Mouse (Mus musculus) c-Kit-positive CD71-positive TER-119-negative erythroid progenitor cells, embryonic 14.5 days (primary cell): ENCODE results near the gene Csnk2b.

Experiments used
- DNase-seq: peaks from one replicate; pipeline ENCODE4 v3.0.0-alpha.2; 2013; ENCODE audit warnings: low read depth

Gene Csnk2b

DNA sequence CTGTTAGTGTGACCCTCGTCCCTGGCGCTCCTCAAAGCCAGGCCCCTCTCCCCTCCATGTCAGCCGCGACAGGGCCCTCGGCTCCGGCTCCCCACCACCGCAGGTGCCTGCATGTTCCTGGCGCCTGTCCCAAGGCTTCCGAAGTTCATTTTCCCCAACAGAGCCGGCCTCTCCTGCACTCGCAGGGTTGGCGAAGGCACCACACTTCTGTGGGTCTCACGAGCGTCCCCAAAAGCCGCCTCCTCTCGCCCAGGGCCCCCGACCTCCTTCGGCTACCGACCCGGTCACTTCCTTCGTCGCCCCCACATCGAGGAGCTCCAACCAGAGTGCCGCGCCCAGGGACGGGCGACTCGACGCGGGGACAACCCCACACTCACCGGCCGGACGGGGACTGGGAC lies 1.1 kb downstream of the Csnk2b start:
- no peak for DNase-seq

DNA sequence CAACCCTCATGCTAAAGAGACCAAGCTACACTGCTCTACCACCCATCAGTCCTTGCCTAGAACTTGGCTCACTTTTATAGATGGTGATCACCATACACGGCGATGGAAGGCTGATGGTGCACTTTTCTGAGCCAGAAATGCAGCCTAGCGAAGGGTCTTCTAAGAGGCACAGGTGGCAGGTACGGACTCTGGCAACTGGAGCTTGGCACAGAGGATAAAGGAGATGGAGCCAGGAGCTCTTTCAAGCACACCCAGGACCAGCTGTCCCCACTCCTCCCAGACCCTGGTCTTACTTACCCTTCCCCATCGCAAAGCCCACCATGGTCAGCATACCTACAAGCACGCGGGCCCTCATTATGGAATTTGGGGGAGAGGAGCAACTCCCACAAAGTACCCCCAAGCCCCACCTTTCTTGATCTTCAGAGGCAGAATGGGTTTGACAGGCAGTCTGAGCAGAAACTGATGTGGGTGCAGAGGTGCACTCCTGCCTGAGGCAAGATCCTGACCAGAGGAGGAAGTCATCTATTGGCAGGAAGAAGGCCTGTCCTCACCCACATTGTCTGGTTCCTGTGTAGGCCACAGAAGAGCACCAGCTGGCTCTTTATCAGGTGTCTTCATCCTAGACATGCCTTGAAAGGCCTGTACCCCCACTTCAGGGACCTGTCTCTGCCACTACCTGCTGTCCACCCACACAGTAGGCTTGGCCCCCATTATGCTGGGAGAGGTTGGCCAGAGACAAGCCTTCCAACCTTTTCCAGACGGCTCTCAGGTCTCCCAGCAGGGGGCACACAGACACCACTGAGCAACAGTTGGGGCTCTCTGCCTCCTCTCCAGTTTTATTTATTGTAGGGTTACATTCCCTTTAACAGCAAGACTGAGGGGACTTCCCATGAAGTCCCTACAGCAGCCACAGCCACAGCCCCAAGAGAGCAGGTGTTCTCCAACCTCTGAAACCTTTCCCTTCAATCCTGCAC lies 6.5 kb downstream of the Csnk2b start, which contains the start of gene Ly6g5b:
Gene Ly6g5b (minus strand): TSS at position 383 of the 974 bp plus-strand sequence.
- DNase-seq = no peak

GRCm38 (mm10) chr17:35111774-35112173 lies 10.1 kb downstream of the Csnk2b start:
- DNase-seq = no peak

DNA sequence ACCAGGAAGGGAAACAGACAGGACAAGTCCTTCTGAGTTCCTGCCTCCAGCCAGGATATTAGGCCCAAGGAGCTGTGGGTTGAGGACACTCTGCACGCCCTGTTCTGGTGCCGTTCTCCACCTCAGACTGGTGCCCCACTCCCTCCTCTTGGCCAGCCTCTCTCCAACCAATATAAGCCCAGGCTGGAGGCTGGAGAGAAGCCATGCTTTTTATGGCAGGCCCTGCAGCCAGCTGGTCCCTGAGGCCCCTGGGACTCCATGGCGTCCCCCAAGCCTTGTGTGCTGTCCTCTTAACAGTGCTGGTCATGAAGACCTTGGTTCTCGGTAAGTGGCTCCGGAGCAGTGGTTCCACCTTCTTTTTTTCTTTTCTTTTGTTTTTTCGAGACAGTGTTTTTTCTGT lies 13.8 kb downstream of the Csnk2b start, which contains the start of gene Ly6g5c:
Gene Ly6g5c (plus strand): TSS at position 183 of the 400 bp plus-strand sequence.
- no peak for DNase-seq

DNA sequence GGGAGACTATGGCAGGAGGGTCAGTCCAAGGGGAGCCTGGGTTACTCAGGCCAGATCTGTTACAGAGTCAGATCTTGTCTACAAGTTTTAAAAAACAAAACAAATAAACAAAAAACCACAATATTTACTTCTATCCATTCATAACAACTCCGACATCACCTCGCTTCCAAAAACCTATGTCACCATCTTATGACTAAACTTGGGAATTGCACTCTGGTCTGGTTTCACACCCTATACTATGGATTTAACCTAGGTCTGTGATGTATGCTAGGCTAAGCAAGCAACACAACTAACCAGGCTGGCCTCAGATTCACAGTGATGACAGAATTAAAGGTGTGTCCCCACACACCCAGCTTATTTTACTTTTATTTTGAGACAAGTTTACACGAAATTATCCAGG lies 15.3 kb downstream of the Csnk2b start:
- DNase-seq = no peak

- no peak for DNase-seq
These were observed 16.0 kb downstream of the Csnk2b start for GRCm38 (mm10) chr17:35105740-35106389.

DNA sequence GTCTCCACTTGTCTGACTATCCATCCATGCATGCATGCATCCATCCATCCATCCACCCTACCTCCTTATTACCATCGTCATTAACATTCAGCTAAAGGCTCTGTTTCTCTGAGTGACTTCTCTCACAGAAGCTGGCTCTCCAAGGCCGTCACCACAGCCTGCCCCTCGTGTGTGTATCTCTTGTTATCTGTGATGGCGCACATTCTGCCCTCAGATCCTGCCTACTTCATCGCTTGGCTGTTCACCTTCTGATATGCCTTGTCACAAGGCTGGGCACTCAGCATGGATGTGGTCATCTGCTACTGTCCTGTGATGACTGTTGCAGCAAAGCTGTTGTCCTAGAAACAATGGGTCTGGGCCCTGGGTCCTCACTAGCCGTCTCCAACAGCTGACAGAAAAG lies 17.1 kb downstream of the Csnk2b start:
- peak; percentile 74 for DNase-seq

GRCm38 (mm10) chr17:35104079-35104478 lies 17.8 kb downstream of the Csnk2b start:
- DNase-seq = no peak

GRCm38 (mm10) chr17:35103221-35103690 lies 18.6 kb downstream of the Csnk2b start:
- no peak for DNase-seq

DNA sequence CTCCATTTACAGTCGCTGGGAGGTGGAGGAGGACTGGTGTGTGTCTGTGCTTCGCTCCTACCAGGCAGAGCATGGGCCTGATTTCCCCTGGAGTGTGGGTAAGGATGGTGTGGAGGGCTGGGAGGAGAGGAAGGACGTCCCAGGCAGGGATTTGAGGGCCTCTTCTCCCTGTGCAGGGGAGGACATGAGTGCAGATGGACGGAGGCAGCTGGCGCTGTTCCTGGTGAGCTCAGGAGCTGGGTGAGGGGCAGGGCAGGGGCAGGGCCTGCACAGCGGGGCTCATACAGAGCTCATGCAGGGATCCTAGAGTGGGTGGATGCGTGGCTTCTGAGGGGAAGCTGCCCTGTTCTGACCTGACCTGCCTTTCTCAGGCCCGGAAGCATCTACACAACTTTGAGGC lies 19.6 kb downstream of the Csnk2b start:
- DNase-seq = no peak

- no peak for DNase-seq
These were observed 20.7 kb downstream of the Csnk2b start for GRCm38 (mm10) chr17:35101161-35101560.

- no peak for DNase-seq
These were observed 21.6 kb downstream of the Csnk2b start for GRCm38 (mm10) chr17:35100196-35100765.

- DNase-seq = no peak
These were observed 24.6 kb downstream of the Csnk2b start for GRCm38 (mm10) chr17:35097164-35097655.

DNA sequence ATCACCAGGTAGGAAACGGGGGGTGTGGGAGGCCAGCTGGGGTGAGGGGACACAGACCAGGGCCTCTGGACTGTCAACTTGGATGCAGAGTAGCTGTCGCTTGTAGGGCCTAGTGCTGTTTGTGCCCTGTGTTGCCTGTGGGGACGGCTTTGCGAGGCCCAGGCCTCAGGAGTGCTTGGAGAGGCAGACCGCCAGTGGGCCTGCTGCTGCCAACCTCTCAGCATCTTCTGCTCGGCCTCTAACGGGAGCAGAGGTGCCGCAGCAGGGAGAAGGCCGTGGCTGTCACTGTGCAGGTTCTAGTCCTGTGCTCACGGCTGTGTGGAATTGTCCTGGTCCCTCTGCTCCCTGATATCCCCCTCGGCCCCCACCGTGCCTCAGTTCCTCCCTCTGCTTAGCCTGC lies 25.3 kb downstream of the Csnk2b start:
- DNase-seq = no peak

GRCm38 (mm10) chr17:35094475-35095365 lies 27.1 kb downstream of the Csnk2b start:
- DNase-seq = no peak

GRCm38 (mm10) chr17:35092403-35093198 lies 29.3 kb downstream of the Csnk2b start:
- no peak for DNase-seq

DNA sequence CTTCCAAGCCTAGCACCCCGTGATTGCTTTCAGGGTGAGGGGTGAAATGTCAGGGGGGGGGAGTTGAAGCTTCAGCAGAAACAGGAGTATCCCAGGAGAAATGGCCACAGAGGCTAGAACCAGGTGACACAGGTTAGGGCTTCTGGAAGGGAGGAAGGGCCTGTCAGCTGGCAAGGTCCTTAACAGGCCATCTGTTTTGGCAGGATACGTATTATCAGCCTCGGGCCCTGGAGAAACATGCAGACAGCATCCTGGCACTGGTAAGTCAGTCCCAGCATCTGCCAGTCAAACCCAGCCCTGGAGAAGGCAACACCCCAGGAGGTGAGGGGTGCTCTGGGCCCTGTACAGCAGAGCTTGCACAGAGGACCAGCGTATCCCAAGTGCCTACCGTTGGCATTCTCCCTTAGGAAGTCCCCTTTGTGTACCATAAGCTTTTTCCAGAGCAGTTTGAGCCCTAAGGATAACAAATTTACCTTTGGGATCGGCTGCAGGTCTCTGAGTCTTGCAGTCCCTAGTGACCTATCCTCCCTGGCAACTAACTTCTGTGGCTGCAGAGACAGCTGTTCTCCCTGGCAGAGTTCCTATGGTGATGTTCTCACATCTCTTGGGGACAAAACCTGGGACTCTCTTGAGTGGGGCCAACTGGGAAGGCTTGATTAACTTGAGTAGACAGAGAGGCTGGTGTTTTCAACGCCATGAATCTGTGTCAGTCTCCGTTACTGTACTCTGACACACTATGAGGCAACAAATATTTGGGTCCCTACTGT lies 31.5 kb downstream of the Csnk2b start:
- DNase-seq = no peak

DNA sequence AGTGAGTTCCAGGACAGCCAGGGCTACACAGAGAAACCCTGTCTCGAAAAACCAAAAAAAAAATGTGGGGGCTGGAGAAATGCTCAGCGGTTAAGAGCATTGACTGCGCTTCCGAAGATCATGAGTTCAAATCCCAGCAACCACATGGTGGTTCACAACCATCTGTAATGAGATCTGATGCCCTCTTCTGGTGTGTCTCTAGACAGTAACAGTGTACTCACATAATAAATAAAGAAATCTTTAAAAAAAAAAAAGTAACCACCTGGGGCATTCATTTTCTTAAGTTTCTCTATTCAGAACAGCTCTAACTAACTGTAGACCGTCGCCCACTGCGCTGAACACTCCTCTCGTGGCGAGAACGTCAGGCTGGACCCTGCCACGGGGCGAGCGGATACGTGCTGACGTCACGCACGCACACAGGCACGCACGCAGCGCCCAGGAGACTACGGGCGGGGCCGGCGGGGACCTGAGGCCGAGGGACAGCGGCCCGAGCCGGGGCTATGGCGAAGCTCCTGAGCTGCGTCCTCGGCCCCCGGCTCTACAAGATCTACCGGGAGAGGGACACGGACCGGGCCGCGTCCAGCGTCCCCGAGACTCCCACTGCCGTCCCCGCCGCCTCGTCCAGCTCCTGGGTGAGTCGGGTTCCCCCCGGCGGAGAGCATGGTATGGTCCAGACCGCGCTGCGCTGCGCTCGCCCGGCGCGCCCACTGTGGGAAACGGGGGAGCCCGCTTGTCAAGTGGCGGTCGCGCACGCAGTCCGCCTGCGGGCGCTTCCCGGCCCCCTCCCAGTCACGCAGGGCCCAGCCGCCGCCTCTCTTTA lies 32.8 kb downstream of the Csnk2b start, which contains the start of gene Abhd16a:
Gene Abhd16a (plus strand): TSS at position 439 of the 820 bp plus-strand sequence.
- peak; percentile 84 for DNase-seq

GRCm38 (mm10) chr17:35088151-35088550 lies 33.7 kb downstream of the Csnk2b start:
- DNase-seq = no peak
